Mouse (Mus musculus) MEL (cell line): ENCODE results near the gene Rpl39. TPM values are rescaled to one million over a fixed set of nuclear protein-coding genes. Genes with fewer than 3 reads are reported as not detected.

ENCODE experiments used
- DNase-seq: peaks from one replicate; pipeline ENCODE4 v3.0.0; 2011; ENCODE audit warnings: low read depth, low spot score
- H3K27ac ChIP-seq: 2 replicates; pipeline ENCODE4 v1.5.1; 2012; ENCODE audit warnings: low read depth, mild to moderate bottlenecking, control low read depth, low read length, moderate library complexity; ENCODE audit not compliant: control insufficient read depth
- H3K27me3 ChIP-seq, 2 experiments: fragments of 150-350 bp in 1 of 2; sonication (generic) in 1 of 2; 2 replicates each; pipeline ENCODE4 v1.6.1; 2012; ENCODE audit warnings: low read length in 2 of 2, mild to moderate bottlenecking in 2 of 2, improper control_type of control experiment in 1 of 2, moderate library complexity in 1 of 2; ENCODE audit not compliant: insufficient read depth in 2 of 2, control insufficient read depth in 1 of 2
- H3K36me3 ChIP-seq, 2 experiments: 2 replicates each; pipeline ENCODE4 v1.6.1; 2012 to 2014; ENCODE audit warnings: low read length in 2 of 2, improper control_type of control experiment in 1 of 2, inconsistent platforms in 1 of 2, mild to moderate bottlenecking in 1 of 2; ENCODE audit not compliant: insufficient read depth in 2 of 2, control insufficient read depth in 1 of 2
- H3K4me1 ChIP-seq, 2 experiments: fragments of 150-350 bp in 1 of 2; sonication (generic) in 1 of 2; 2 replicates each; pipeline ENCODE4 v1.6.1; 2012; ENCODE audit warnings: low read length in 2 of 2, improper control_type of control experiment in 1 of 2, mild to moderate bottlenecking in 1 of 2; ENCODE audit not compliant: insufficient read depth in 2 of 2, control insufficient read depth in 1 of 2
- H3K4me3 ChIP-seq, 2 experiments: fragments of 150-350 bp in 1 of 2; sonication (generic) in 1 of 2; 2 replicates each; pipeline ENCODE4 v1.5.1; 2012; ENCODE audit warnings: low read depth in 2 of 2, low read length in 2 of 2, mild to moderate bottlenecking in 2 of 2, moderate library complexity in 2 of 2, control low read depth in 1 of 2, improper control_type of control experiment in 1 of 2; ENCODE audit not compliant: control insufficient read depth in 1 of 2, insufficient read depth in 1 of 2
- H3K79me2 ChIP-seq: 2 replicates; pipeline ENCODE4 v1.6.1; 2012; ENCODE audit warnings: mild to moderate bottlenecking, low read length, moderate library complexity; ENCODE audit not compliant: control insufficient read depth, poor library complexity, insufficient read depth
- H3K9ac ChIP-seq: 2 replicates; pipeline ENCODE4 v1.6.1; 2012; ENCODE audit warnings: low read depth, mild to moderate bottlenecking, control low read depth, low read length, moderate library complexity; ENCODE audit not compliant: control insufficient read depth, poor library complexity, severe bottlenecking
- H3K9me3 ChIP-seq: fragments of 150-350 bp; sonication (generic); replicated peaks from 2 replicates; pipeline ENCODE4 v1.6.1; 2012; ENCODE audit warnings: mild to moderate bottlenecking, low read length, improper control_type of control experiment, moderate library complexity; ENCODE audit not compliant: insufficient read depth
- CHD1 ChIP-seq: IDR thresholded peaks from 2 replicates; pipeline ENCODE4 v1.6.1; 2012; ENCODE audit warnings: low read depth, mild to moderate bottlenecking, inconsistent platforms, low read length, improper control_type of control experiment
- CHD2 ChIP-seq: IDR thresholded peaks from 2 replicates; pipeline ENCODE4 v1.6.1; 2011; ENCODE audit warnings: low read length, improper control_type of control experiment
- EP300 ChIP-seq, 2 experiments: IDR thresholded peaks; 2 replicates each; pipeline ENCODE4 v1.6.1; 2011; ENCODE audit warnings: improper control_type of control experiment in 2 of 2, low read length in 2 of 2, low read depth in 1 of 2, mild to moderate bottlenecking in 1 of 2
- GATA1 ChIP-seq: IDR thresholded peaks from 2 replicates; pipeline ENCODE4 v1.6.1; 2011; ENCODE audit warnings: low read depth, low read length, improper control_type of control experiment
- KAT2A ChIP-seq: conservative IDR thresholded peaks from 2 replicates; pipeline ENCODE4 v1.6.1; 2012; ENCODE audit warnings: low read depth, low read length, improper control_type of control experiment, inconsistent platforms
- MAX ChIP-seq: IDR thresholded peaks from 2 replicates; pipeline ENCODE4 v1.6.1; 2011; ENCODE audit warnings: low read length, improper control_type of control experiment
- MEF2A ChIP-seq: IDR thresholded peaks from 2 replicates; pipeline ENCODE4 v1.6.1; 2014; ENCODE audit warnings: low read depth, mild to moderate bottlenecking, inconsistent platforms, low read length, improper control_type of control experiment; ENCODE audit not compliant: poor library complexity, insufficient replicate concordance, severe bottlenecking; ENCODE audit errors: extremely low read depth
- MYB ChIP-seq: IDR thresholded peaks from 2 replicates; pipeline ENCODE4 v1.6.1; 2011; ENCODE audit warnings: mild to moderate bottlenecking, low read depth, low read length, improper control_type of control experiment
- NRF1 ChIP-seq: IDR thresholded peaks from 2 replicates; pipeline ENCODE4 v1.6.1; 2014; ENCODE audit warnings: low read depth, mild to moderate bottlenecking, inconsistent platforms, low read length, improper control_type of control experiment, moderate library complexity; ENCODE audit not compliant: poor library complexity, insufficient read depth, severe bottlenecking
- POLR2AphosphoS2 ChIP-seq: IDR thresholded peaks from 2 replicates; pipeline ENCODE4 v1.6.1; 2011; ENCODE audit warnings: low read length, improper control_type of control experiment
- POLR2AphosphoS5 ChIP-seq: IDR thresholded peaks from 2 replicates; pipeline ENCODE4 v1.6.1; 2012; ENCODE audit warnings: low read depth, borderline replicate concordance, mild to moderate bottlenecking, inconsistent platforms, low read length, moderate library complexity, mixed read lengths
- RCOR1 ChIP-seq: IDR thresholded peaks from 2 replicates; pipeline ENCODE4 v1.6.1; 2012; ENCODE audit warnings: low read depth, mild to moderate bottlenecking, inconsistent platforms, low read length, improper control_type of control experiment
- SMC3 ChIP-seq: IDR thresholded peaks from 2 replicates; pipeline ENCODE4 v1.6.1; 2011; ENCODE audit warnings: low read depth, low read length, improper control_type of control experiment
- UBTF ChIP-seq: IDR thresholded peaks from 2 replicates; pipeline ENCODE4 v1.6.1; 2012; ENCODE audit warnings: low read depth, mild to moderate bottlenecking, inconsistent platforms, low read length, improper control_type of control experiment, moderate library complexity, borderline replicate concordance; ENCODE audit not compliant: insufficient read depth
- USF2 ChIP-seq, 2 experiments: IDR thresholded peaks; 2 replicates each; pipeline ENCODE4 v1.6.1; 2011 to 2012; ENCODE audit warnings: improper control_type of control experiment in 2 of 2, low read length in 2 of 2, borderline replicate concordance in 1 of 2, inconsistent platforms in 1 of 2, low read depth in 1 of 2, mild to moderate bottlenecking in 1 of 2; ENCODE audit not compliant: insufficient read depth in 1 of 2
- ZC3H11A ChIP-seq: IDR thresholded peaks from 2 replicates; pipeline ENCODE4 v1.6.1; 2012; ENCODE audit warnings: low read depth, mild to moderate bottlenecking, inconsistent platforms, low read length, improper control_type of control experiment
- ZKSCAN1 ChIP-seq: IDR thresholded peaks from 2 replicates; pipeline ENCODE4 v1.6.1; 2012; ENCODE audit warnings: low read depth, mild to moderate bottlenecking, inconsistent platforms, low read length, improper control_type of control experiment, moderate library complexity
- polyA plus RNA-seq, 2 experiments: library from polyadenylated mRNA; stranded (reverse) in 1 of 2; unstranded in 1 of 2; fragments of >175 nt in 1 of 2; fragments of >200 nt in 1 of 2; gene quantifications; 2 replicates each; pipeline versions ENCODE4 v1.2.1 to v1.2.4; 2012; ENCODE audit warnings: low replicate concordance in 2 of 2, low read depth in 1 of 2; ENCODE audit not compliant: insufficient read length in 2 of 2, insufficient read depth in 1 of 2, missing spikeins in 1 of 2
- total RNA-seq: library from RNA; depleted of rRNA; stranded (reverse); fragments of 300-350 nt; gene quantifications from 2 replicates; pipeline ENCODE4 v1.2.3, GENCODE M21; 2012

Rpl39 gene
- total and polyA plus RNA-seq, 3 experiments, result 1,063 to 1,279 TPM; not detected in 1

DNA sequence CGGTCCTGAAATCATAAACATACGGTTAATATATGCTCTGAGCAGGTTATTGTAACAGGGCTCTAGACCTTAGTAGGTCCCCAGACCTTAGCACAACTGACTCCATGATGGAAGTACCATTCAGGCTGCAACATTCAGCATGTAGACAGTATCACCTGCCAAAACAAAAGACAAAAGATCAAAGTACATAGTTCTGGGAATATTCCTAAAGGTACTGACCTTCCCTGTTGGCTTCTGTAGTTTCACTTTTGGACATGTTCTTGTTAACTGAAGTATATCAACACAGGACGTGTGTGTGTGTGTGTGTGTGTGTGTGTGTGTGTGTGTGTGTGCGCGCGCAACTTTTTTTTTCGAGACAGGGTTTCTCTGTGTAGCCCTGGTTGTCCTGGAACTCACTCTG is 40.3 kb upstream of the Rpl39 start:
- Histone ChIP-seq H3K27ac (no peak overlapping the region), H3K4me1 (peaks cover 0 to 7% of the 10 kb centered on the region in 2 experiments; a peak in 1 of 4 replicates), H3K79me2 (peaks cover 20% of the 10 kb centered on the region), H3K27me3 (no peaks in the 10 kb centered on the region), H3K4me3 (no peak overlapping the region), H3K9me3 (no peaks in the 10 kb centered on the region), H3K9ac (no peak overlapping the region), H3K36me3 (peaks cover 0 to 4% of the 10 kb centered on the region in 2 experiments; a peak in 2 of 4 replicates)
- TF ChIP-seq POLR2AphosphoS5 (no peak), MEF2A (no peak), CHD2 (no peak), POLR2AphosphoS2 (no peak), CHD1 (no peak), MAX (no peak)
- DNase-seq, result no peak

GRCm38 (mm10) chrX:37120212-37120611 is 35.0 kb upstream of the Rpl39 start:
- H3K4me3 ChIP-seq, result no peak overlapping the region
- no peak overlapping the region for H3K9ac ChIP-seq
- no peaks in the 10 kb centered on the region for H3K36me3 ChIP-seq
- no peaks in the 10 kb centered on the region for H3K9me3 ChIP-seq
- no peak for TF ChIP-seq CHD1
- H3K27me3 ChIP-seq, result peaks cover 0 to 2% of the 10 kb centered on the region in 2 experiments; a peak in 1 of 4 replicates
- H3K79me2 ChIP-seq, result no peaks in the 10 kb centered on the region
- H3K4me1 ChIP-seq, result no peaks in the 10 kb centered on the region
- DNase-seq, result no peak
- no peak overlapping the region for H3K27ac ChIP-seq

- Histone ChIP-seq H3K36me3 (no peaks in the 10 kb centered on the region), H3K27me3 (peaks cover 0 to 2% of the 10 kb centered on the region in 2 experiments; a peak in 1 of 4 replicates), H3K9ac (no peak overlapping the region), H3K9me3 (no peaks in the 10 kb centered on the region), H3K79me2 (no peaks in the 10 kb centered on the region)
- no peak for DNase-seq
- TF ChIP-seq MEF2A, result no peak
- no peak for TF ChIP-seq ZC3H11A
- no peak for TF ChIP-seq ZKSCAN1
- TF ChIP-seq CHD1, result no peak
- TF ChIP-seq GATA1, result no peak
- TF ChIP-seq NRF1, result no peak
- TF ChIP-seq POLR2AphosphoS5, result no peak
- TF ChIP-seq MYB, result no peak
- TF ChIP-seq RCOR1, result no peak
- no peak for TF ChIP-seq SMC3
- no peak for TF ChIP-seq USF2 (IDR thresholded peaks at IDR 0.05; ENCODE audit: borderline replicate concordance in 1 of 2, insufficient read depth in 1 of 2, low read depth in 1 of 2, low read length in 2 of 2)
- no peak for TF ChIP-seq EP300 (IDR thresholded peaks at IDR 0.05; ENCODE audit: low read depth in 1 of 2, low read length in 2 of 2)
- no peak for TF ChIP-seq UBTF
- TF ChIP-seq KAT2A, result no peak
- TF ChIP-seq, all 39 proteins: peak for 0
- Histone ChIP-seq H3K27ac (no peak overlapping the region), H3K4me1 (no peaks in the 10 kb centered on the region), H3K4me3 (no peak overlapping the region)
Observed at GRCm38 (mm10) chrX:37119585-37119984, 34.4 kb upstream of the Rpl39 start.
